Mouse (Mus musculus) heart, embryonic 15.5 days (tissue): Measurements from ENCODE around the gene Slco1a5. TPM values are rescaled to one million over a fixed set of nuclear protein-coding genes. Genes with fewer than 3 reads are reported as not detected.

Source experiments
- ATAC-seq: fragments of 200-750 bp; cut with Nextera tagmentation; replicated peaks from 2 replicates; pipeline ENCODE4 v1.8.0; 2017; ENCODE audit warnings: low read depth, moderate TSS enrichment; ENCODE audit not compliant: insufficient number of reproducible peaks, insufficient read depth, low FRiP score
- H3K27ac ChIP-seq: fragments of 300-500 bp; sonication (generic); 2 replicates; pipeline ENCODE4 v1.5.1; 2015; ENCODE audit warnings: mild to moderate bottlenecking, inconsistent platforms
- H3K27me3 ChIP-seq: fragments of 300-500 bp; sonication (generic); 2 replicates; pipeline ENCODE4 v1.6.1; 2015; ENCODE audit warnings: inconsistent platforms
- H3K36me3 ChIP-seq: fragments of 300-500 bp; sonication (generic); 2 replicates; pipeline ENCODE4 v1.6.1; 2015; ENCODE audit warnings: mild to moderate bottlenecking, inconsistent platforms
- H3K4me1 ChIP-seq: fragments of 300-500 bp; sonication (generic); replicated peaks from 2 replicates; pipeline ENCODE4 v1.6.1; 2015; ENCODE audit warnings: inconsistent platforms
- H3K4me2 ChIP-seq: fragments of 300-500 bp; sonication (generic); 2 replicates; pipeline ENCODE4 v1.6.1; 2015; ENCODE audit warnings: inconsistent platforms, mild to moderate bottlenecking, moderate library complexity
- H3K4me3 ChIP-seq: fragments of 300-500 bp; sonication (generic); 2 replicates; pipeline ENCODE4 v1.5.1; 2015; ENCODE audit warnings: mild to moderate bottlenecking, inconsistent platforms
- H3K9ac ChIP-seq: fragments of 300-500 bp; sonication (generic); 2 replicates; pipeline ENCODE4 v1.6.1; 2015; ENCODE audit warnings: mild to moderate bottlenecking, inconsistent platforms
- H3K9me3 ChIP-seq: fragments of 300-500 bp; sonication (generic); replicated peaks from 2 replicates; pipeline ENCODE4 v1.6.1; 2016; ENCODE audit warnings: inconsistent platforms
- WGBS: fragments of 180-500 bp; shearing (Covaris S2); methylation state at CpG from one replicate; pipeline ENCODE4 v1.1.7; 2015; ENCODE audit warnings: mixed read lengths; 5-methylcytosine and 5-hydroxymethylcytosine counted together
- polyA plus RNA-seq: library from polyadenylated mRNA; unstranded; fragments of >200 nt; fragmentation: Nextera tagmentation; extraction: Ambion mirVana; gene quantifications from 2 replicates; pipeline ENCODE4 v1.2.1, GENCODE M21; 2015

Slco1a5 gene
- polyA plus RNA-seq, 1 experiment from 2014 or later = not detected

DNA sequence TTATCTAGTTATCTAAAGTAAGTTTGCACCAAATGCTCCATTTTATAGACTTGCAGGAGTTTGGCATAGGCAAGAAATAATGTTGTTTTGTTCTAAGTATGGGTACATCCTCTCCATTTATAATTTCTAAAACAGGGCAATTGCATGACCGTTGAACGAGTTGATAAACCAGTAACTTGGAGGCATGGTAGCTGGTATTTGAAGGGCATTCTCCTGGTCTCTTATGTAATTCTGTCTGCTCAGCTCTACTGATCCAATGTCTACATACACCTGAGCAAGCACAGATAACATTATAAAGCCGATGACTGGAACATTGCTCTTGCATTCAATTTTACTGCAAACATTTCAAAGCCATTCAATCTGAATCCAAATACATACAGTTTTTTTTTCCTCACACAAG, 135.4 kb downstream of the Slco1a5 start:
- Histone ChIP-seq H3K4me3 (no peak overlapping the region), H3K9me3 (no peaks in the 10 kb centered on the region), H3K36me3 (no peaks in the 10 kb centered on the region), H3K27me3 (no peaks in the 10 kb centered on the region), H3K4me1 (no peaks in the 10 kb centered on the region), H3K9ac (no peak overlapping the region), H3K4me2 (no peak overlapping the region), H3K27ac (no peak overlapping the region)
- no peak for ATAC-seq
- 86% methylated on average over 3 of the region's 3 CpGs for WGBS

DNA sequence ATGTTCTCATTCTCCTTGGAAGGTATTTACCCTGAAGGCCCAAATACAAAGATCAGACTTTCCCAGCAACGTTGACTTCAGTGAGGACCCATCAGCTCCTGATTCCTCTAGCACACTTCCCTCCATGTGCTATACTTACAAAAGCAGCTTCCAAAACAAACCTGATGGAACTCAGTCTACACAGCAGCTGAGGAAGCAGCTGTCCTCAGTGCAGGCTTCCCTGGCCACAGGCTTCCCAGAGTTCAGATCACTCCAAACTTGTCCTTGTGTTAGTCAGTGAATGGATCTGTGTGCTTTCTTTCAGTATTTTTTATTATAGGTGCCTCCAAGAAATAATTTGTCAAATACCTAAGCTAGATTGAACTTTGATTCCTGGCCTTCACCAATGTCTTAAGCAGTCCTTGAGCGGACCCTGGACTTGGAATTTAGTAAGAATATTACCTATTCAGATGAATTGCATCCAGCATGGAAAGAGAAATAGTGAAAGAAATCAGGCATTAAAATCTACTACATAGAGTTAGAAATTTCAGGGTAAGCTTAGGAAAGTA, 136.8 kb downstream of the Slco1a5 start:
- WGBS = 56% methylated on average over 2 of the region's 2 CpGs
- no peak for ATAC-seq

More for the DNA sequence above, 136.8 kb downstream of the Slco1a5 start:
- H3K4me1 ChIP-seq = no peaks in the 10 kb centered on the region
- no peak overlapping the region for H3K4me2 ChIP-seq
- H3K4me3 ChIP-seq = no peak overlapping the region
- no peaks in the 10 kb centered on the region for H3K27me3 ChIP-seq
- H3K9ac ChIP-seq = no peak overlapping the region
- no peaks in the 10 kb centered on the region for H3K36me3 ChIP-seq
- no peak overlapping the region for H3K27ac ChIP-seq
- no peaks in the 10 kb centered on the region for H3K9me3 ChIP-seq

Other genes starting within 250 kb of the Slco1a5 start
- gene Slco1a6, start 114.5 kb downstream of the Slco1a5 start, polyA plus RNA-seq = 0.14 TPM in 1 of 2 replicates, not detected in the other
- gene Iapp, start 24.6 kb downstream of the Slco1a5 start, polyA plus RNA-seq = not detected in 2 replicates
- 12.0 and 13.0 TPM in 2 replicates for gene Pyroxd1, start 22.7 kb upstream of the Slco1a5 start, polyA plus RNA-seq
- gene Recql, start 64.1 kb upstream of the Slco1a5 start, polyA plus RNA-seq = 16.2 and 19.1 TPM in 2 replicates
- 58.3 and 61.4 TPM in 2 replicates for gene Golt1b, start 64.2 kb upstream of the Slco1a5 start, polyA plus RNA-seq
- 0.14 and 0.32 TPM in 2 replicates for gene Spx, start 90.5 kb upstream of the Slco1a5 start, polyA plus RNA-seq
- 0.16 TPM in 1 of 2 replicates, not detected in the other for gene Gys2, start 150.1 kb upstream of the Slco1a5 start, polyA plus RNA-seq
- gene Ldhb, start 185.0 kb upstream of the Slco1a5 start, polyA plus RNA-seq = 1,301 and 1,466 TPM in 2 replicates
- 16.1 and 16.2 TPM in 2 replicates for gene Kcnj8, start 248.6 kb upstream of the Slco1a5 start, polyA plus RNA-seq